Mouse (Mus musculus) layer of hippocampus, adult 18-20 months (tissue): ENCODE measurements at regions not wholly inside any gene's neighbourhood (a gene's known extent, or its start where the extent isn't known, plus 50 kb on each side); places are given as distances from the start of the nearest gene placed in this dataset.

Source experiments
- DNase-seq, 2 experiments: peaks; one replicate each; pipeline ENCODE4 v3.0.0; 2022; ENCODE audit warnings: low spot score in 2 of 2

DNA sequence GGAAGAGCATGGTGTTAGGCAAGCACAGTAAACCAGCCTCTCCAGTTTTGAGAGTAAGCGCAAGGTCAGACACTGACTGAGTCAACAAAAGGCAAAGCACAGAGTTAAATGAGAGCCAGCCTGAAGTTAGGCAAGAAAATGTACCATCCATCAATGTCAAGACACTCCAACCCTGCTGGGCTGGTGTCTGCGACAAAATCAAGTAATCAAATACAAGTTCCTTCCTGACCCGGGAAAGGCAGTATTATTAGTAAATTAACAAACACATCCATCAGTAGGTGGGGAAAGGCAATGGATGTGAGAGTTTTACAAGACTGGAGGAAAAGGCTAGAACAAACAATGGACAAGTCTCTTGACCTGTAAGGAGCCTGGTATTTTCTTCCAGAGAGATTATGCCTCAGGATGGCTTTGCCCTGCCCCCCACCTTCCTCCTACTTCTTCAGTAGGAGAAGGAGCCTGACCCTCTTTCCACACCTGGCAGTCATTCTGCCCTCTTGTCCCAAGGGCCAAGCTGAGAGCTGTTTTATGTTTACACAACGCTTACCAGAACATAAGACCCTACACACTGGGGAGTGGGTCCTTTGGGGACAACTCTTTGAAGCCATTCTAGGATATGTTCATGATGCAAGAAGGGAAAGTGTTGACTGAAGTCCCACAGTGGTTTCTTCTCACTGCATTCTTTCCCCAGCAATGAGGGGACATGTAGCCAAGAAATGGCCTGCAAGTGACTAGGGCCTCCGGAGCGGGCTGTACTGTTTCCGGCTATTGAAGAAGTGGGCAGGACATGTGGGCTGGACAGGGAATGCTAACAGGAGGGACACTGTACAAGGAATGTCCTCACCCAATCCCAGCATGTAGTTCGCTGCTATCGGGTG, 461.7 kb upstream of the Gm10131 start:
- DNase-seq, result no peak

GRCm38 (mm10) chr8:34571736-34572135, 460.2 kb upstream of the Gm10131 start:
- no peak for DNase-seq

GRCm38 (mm10) chr8:34562278-34562677, 450.7 kb upstream of the Gm10131 start:
- no peak for DNase-seq

GRCm38 (mm10) chr8:34549786-34550185, 438.2 kb upstream of the Gm10131 start:
- no peak for DNase-seq

DNA sequence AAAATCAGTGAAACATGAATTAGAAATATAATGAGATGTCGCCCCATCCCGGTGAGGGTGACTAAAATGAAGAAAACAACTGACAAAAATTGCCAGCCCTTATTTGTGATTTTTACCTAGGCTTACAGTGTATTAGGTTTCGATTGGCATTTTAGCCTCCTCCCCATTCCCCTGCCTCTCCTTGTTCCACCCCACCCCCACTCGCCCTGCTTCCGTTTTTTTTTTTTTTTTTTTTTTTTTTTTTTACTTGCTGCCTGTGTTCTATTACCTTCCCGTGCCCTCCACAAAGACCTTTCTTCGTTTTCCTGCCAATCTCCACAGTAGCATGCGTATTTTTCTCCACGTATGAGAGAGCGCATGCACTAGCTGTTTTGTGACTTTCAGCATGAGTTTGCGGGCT, 435.3 kb upstream of the Gm10131 start:
- no peak for DNase-seq

DNA sequence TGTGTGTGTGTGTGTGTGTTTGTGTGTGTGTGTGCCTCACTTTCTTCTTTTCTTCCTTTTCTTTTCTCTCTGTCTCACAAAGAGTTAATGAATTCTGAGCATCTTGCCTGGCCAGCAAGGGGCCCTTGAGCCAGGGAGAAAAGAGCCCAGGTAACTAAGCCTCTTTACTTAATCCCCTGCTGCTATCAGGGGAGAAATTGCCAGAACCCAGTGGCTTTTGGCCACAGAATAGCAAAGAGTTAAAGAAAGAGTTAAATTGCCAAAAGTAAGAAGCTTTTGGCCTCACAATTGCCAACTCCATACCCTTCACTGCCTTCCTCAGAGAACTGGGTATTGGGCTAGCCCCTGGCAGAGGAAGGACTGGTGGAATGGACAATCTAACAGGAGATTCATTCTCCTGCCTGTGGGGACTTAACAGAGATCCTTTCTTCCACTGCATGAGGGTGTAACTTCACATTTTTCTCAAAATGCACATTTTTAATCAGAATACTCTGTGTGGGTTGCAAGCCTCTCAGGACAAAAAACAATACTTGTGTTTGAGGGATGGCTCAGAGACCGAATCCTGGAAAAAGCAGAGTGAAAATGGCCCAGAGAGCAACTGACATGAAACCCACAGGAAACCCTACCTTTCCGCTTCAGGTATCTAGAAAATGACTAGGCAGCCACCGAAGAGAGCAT, 431.0 kb upstream of the Gm10131 start:
- no peak for DNase-seq

GRCm38 (mm10) chr8:34539232-34539631, 427.7 kb upstream of the Gm10131 start:
- DNase-seq, result no peak

DNA sequence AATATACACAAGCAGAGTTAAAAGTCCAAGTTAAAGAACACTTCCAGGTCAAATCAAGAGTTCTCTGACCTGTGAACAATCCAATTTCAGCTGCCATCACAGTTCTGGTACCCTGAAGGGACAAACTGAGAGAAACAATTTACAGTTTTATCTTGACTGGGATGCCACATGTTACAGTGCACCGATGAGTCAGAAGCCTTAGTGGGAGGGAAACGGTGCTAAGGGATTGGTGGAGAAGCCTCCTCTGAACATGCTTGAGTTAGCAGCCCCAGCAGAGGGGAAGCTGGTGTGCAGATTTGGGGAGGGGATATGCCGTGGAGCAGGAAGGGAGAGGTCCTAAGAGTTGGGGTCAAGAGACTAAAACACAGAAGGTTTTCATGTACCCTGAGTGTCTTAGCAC, 423.9 kb upstream of the Gm10131 start:
- DNase-seq, result no peak

GRCm38 (mm10) chr8:34533421-34533820, 421.9 kb upstream of the Gm10131 start:
- DNase-seq, result no peak

GRCm38 (mm10) chr8:34530896-34531679, 419.6 kb upstream of the Gm10131 start:
- DNase-seq, result no peak

DNA sequence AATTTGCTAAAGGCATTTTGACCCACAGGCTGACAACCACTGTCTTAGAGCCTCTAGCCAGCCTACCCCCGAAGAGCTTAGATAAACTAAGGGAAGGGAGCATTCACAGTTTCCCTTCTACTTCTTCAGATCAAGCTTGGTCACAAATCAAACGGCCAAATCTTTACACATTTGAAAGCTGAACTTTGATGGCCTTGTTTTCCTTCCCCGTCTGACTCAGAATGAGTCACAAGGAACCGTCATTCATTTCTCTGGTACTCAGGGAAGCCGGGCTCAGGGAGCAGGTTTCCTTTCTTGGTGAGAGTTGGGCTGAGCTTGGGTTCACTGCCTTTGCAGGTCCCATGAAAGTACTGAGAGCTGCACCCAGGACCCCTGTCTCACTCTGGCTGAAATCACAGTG, 418.5 kb upstream of the Gm10131 start:
- DNase-seq, result no peak

GRCm38 (mm10) chr8:34529452-34529851, 417.9 kb upstream of the Gm10131 start:
- DNase-seq, result no peak

DNA sequence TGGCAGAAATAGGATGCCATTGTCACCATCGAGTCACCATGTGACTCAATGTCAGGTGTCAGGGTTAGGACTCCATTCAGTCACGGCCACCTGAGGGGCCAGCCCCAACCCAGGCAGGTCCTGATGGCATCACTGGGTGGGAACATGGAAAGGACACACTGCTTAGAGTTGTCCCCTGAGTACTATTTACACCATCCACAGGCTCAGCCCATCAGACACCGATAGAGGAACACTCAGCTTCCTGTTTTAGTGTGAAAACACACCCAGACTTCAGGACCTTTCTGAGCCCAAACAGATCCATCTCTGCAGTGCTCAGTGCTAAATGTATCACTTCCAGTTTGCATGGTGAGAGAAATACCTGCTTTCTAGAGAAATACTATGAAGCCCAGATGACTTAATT, 416.7 kb upstream of the Gm10131 start:
- no peak for DNase-seq

GRCm38 (mm10) chr8:34525231-34525630, 413.7 kb upstream of the Gm10131 start:
- peak in 1 of 2 experiments; percentile 31 for DNase-seq

DNA sequence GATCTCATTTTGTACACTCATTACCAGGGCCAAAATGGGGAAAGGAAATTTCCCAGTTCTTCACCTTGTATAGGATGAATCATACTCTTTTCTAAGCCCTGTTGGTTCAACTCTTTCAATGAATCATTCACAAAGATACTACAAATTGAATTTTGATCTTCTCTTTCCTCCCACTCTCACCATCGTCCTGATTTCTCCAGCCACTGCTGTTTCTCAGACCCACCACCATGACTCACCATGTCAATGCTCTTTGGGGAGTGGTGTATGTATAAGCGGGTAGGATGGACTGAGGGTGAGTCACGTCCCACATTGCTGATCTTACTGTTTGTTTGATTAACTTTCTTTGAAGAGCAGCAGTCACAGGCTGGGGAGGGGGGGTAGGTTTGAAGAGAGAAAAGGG, 412.3 kb upstream of the Gm10131 start:
- DNase-seq, result no peak

DNA sequence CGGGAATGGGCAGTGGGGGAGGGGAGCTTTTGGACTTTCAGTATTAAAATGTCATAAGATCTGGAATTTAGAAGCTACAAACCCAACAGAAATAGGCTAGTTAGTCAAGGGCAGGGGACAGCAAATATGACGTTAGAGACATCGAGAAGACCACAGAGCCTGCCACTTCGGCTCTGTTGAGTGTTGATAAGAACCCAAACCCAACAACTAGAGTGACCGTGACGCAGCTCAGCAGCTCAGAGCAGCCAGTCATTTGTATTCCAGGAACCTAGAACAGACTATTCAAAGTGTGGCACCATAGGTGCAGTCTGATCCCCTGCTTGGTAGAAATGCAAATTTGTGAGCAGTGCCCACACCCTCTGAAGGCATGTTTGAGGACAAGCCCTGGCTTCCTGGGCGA, 409.8 kb upstream of the Gm10131 start:
- no peak for DNase-seq

GRCm38 (mm10) chr8:34520664-34521063, 409.1 kb upstream of the Gm10131 start:
- peak in 1 of 2 experiments; percentile 32 for DNase-seq

DNA sequence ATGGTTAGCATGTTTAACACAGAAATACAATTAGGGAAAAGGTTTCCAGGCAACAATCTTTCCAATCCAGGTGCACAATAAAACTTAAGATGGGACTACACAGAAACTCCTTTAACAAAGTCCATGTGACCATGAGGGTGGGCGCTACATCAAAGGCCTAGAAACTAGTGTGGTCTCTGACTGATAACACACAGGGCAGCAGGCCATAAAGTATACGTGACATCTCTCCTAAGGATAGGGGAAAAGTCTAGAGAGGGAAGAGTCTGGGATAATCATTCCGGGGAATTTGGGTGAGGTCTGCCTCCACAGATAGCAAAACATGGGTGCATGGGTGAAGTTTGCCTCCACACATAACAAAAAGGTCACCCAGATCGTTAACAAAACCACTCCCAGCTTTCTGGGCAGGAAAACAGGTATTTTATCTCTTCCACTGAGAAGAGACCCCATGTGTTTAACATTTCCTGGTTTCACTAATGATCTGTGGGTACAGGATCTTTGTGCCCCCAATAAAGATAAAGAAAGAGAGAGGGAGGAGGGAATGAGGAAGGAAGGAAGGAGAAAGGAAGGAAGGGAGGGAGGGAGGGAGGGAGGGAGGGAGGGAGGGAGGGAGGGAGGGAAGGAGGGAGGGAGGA, 402.0 kb upstream of the Gm10131 start:
- DNase-seq, result no peak

DNA sequence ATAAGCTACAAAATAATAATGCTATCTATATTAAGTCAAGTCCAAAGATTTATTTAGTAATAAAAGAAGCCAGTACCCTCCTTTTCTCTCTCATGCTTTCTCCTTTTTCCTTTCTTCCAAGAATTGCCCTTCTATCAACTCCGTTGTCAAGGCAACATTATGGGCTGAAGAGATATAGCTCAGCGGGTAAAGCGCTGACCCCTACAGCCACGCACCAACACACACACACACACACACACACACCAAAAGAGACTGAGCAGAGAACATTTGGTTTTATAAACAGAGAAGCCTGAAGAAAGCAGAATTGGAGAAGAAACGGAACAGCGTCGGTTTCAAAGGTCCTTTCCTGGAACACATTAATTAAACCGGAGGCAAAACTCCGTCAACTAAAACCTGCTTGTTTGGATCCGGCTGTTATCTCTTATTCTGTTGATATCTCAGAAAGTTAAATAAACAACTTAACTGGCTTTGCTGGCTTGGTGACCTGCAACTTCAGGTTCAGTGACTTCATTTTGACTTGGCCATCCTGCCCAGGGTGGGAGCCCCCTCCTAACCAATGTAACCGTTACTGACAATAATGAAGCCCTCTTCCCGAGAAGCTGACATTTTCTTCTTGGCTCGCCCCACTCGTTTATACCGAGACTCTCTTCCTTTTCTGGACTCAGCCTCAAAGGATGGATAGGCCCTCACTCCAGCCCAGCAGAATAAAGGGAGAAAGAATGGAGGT, 394.5 kb upstream of the Gm10131 start:
- no peak for DNase-seq

GRCm38 (mm10) chr8:34505102-34505501, 393.6 kb upstream of the Gm10131 start:
- DNase-seq, result no peak
